Mouse (Mus musculus) thymus, postnatal 14 days (tissue): Measurements from ENCODE around the gene Bhmt.
A peak's percentile ranks its signal among the peaks of the same experiment; 100 is the strongest.

Experiments
- DNase-seq: peaks from one replicate; pipeline ENCODE4 v3.0.0; 2021

Bhmt gene

GRCm38 (mm10) chr13:93637282-93638245 is at the start of gene Bhmt:
Gene Bhmt (minus strand): TSS chr13:93637961.
- no peak for DNase-seq

- no peak for DNase-seq
These were observed 49.6 kb upstream of the Bhmt start for GRCm38 (mm10) chr13:93687321-93687720.

- DNase-seq: no peak
These were observed 47.5 kb upstream of the Bhmt start for GRCm38 (mm10) chr13:93685226-93685625.

GRCm38 (mm10) chr13:93683336-93683735 is 45.6 kb upstream of the Bhmt start:
- no peak for DNase-seq

- no peak for DNase-seq
These were observed 39.1 kb upstream of the Bhmt start for GRCm38 (mm10) chr13:93676864-93677263.

GRCm38 (mm10) chr13:93674131-93674561 is 36.4 kb upstream of the Bhmt start, which contains the start of the genes Bhmt2 and Dmgdh:
Gene Bhmt2 (minus strand): TSS chr13:93674302.
Gene Dmgdh (plus strand): TSS chr13:93674433.
- DNase-seq: no peak

- no peak for DNase-seq
These were observed 35.5 kb upstream of the Bhmt start for GRCm38 (mm10) chr13:93673296-93673695.

GRCm38 (mm10) chr13:93672371-93672770 is 34.6 kb upstream of the Bhmt start:
- no peak for DNase-seq

- DNase-seq: no peak
These were observed 29.8 kb upstream of the Bhmt start for GRCm38 (mm10) chr13:93667586-93667985.

GRCm38 (mm10) chr13:93657941-93658340 is 20.2 kb upstream of the Bhmt start:
- DNase-seq: no peak

- no peak for DNase-seq
These were observed 15.6 kb upstream of the Bhmt start for GRCm38 (mm10) chr13:93653382-93653781.

GRCm38 (mm10) chr13:93648387-93649130 is 10.8 kb upstream of the Bhmt start:
- DNase-seq: no peak

GRCm38 (mm10) chr13:93639636-93640035 is 1.9 kb upstream of the Bhmt start:
- no peak for DNase-seq

GRCm38 (mm10) chr13:93636561-93636960 is 1.2 kb downstream of the Bhmt start:
- DNase-seq: no peak

- no peak for DNase-seq
These were observed 4.8 kb downstream of the Bhmt start for GRCm38 (mm10) chr13:93632927-93633326.

- no peak for DNase-seq
These were observed 6.6 kb downstream of the Bhmt start for GRCm38 (mm10) chr13:93630941-93631705.

- no peak for DNase-seq
These were observed 8.9 kb downstream of the Bhmt start for GRCm38 (mm10) chr13:93628861-93629260.

- DNase-seq: no peak
These were observed 23.3 kb downstream of the Bhmt start for GRCm38 (mm10) chr13:93614361-93614948.

- no peak for DNase-seq
These were observed 24.0 kb downstream of the Bhmt start for GRCm38 (mm10) chr13:93613771-93614170.

GRCm38 (mm10) chr13:93612660-93613607 is 24.8 kb downstream of the Bhmt start:
- peak; percentile 74 for DNase-seq

GRCm38 (mm10) chr13:93608476-93608875 is 29.3 kb downstream of the Bhmt start:
- DNase-seq: no peak
